Mouse (Mus musculus) cerebellum, postnatal 4 days (tissue): Measurements from ENCODE around the gene Cdh6.
A peak's percentile ranks its signal among the peaks of the same experiment; 100 is the strongest.

ENCODE experiments used
- DNase-seq, 2 experiments: peaks; one replicate each; pipeline ENCODE4 v3.0.0; 2022; ENCODE audit warnings: low spot score in 2 of 2, mixed read lengths in 1 of 2

The Cdh6 gene

DNA sequence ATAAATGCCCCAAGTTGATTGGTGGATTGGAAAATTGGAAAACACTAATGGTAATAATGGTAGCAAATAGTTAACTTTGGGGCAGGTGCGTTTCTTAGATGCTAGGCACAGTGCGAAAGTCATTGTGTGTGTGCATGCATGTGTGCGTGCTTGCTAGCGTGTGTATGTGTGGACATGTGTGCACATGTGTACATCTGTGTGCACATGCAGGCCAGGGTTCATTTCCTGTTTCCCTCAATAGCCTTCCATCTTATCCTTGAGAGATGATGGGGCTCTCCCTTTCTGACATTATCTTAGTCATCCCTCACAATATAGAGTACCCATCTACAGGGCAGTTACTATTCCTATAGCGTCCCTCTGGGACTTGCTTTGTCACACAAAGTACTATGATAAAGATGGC, 17.7 kb downstream of the Cdh6 start:
- DNase-seq: no peak

DNA sequence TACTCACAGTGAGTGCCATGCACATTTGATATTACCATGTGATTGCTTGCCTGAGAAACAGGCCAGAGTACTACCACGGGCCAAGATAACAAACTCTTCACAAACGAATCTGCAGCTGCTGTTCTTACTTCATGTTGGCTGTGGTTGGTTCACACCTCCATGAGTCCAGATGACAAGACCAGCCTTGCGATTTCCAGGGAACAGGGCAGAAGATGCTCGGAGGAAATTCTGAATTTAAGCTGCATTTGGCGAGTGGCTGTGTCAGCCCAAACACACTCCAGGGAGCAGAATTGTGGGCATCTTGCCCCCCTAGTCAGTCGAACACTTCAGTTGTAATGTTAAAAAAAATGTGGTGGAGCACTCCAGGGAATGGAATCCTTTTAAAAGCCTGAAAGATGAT, 18.1 kb downstream of the Cdh6 start:
- no peak for DNase-seq

DNA sequence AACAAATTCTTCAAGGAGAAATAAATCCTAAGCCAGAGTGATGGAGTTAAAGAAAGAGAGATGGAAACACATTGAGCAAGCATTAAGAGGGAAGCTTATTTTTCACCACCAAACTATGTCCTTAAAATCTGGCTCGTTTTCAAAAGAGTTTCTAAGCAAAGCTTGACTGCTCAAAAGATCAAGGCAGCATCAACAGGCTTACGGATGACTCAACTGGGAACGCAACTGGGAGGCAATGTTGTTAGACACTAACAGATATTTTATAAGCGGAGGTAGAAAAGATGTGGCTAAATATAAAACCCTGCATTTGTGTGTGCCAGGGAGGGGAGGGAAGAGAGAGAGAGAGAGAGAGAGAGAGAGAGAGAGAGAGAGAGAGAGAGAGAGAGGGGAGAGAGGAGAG, 31.5 kb downstream of the Cdh6 start:
- no peak for DNase-seq

DNA sequence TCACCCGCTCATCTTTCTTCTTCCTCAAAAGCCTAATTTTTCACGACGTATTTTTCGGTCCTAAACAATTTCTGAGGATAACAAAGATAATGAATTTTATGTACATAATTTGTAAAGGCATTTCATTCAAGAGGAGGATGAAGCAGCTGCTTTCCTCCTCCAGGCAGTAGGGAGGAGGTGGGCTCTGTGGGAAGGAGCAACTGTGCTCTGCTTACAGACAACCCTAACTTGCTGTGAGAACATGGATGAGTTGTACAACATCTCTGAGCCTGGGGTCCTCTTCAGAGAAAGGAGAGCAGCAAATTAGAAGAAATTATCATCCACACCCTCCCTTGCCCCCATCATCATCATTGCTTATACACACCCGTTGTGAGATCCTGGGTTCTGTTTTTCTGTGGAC, 33.8 kb downstream of the Cdh6 start:
- DNase-seq: no peak

DNA sequence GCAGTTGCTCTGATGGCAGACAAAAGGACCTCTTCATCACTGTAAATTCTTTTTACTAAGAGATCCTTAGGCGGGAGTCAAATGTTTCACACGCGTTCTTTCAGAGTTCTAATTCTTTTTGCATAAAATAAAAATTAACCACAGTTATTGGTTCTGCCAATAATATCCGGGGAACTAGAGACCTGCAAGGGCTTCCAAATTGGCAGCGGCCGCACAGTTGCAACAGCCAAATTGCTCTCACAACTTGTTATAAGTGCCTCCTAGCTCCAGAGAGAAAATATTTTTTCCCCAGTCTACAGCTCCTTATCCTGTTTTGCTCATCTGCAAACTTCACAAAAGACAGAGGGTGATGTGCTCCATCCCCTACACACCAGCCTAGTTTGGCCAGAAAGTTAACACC, 36.3 kb downstream of the Cdh6 start:
- no peak for DNase-seq

DNA sequence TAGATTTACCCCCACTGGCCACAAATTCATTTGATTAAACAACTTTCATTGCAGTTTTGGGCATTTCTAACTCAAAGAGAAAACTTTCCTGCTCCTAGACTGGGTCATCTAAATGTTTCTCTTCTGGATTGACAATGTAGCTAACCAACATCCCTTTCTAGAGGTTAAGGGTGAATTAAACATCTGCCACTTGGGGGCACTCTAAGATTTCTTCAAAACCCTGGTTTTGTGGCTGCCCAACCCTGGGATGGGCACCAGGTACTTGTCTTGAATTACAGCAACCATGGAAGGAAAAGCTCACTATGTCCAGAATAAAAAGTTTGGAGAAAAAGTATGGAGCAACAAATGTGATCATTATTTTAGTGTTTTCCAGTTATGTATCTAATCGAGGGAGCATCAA, 39.4 kb downstream of the Cdh6 start:
- DNase-seq: peak in 1 of 2 experiments; percentile 12

DNA sequence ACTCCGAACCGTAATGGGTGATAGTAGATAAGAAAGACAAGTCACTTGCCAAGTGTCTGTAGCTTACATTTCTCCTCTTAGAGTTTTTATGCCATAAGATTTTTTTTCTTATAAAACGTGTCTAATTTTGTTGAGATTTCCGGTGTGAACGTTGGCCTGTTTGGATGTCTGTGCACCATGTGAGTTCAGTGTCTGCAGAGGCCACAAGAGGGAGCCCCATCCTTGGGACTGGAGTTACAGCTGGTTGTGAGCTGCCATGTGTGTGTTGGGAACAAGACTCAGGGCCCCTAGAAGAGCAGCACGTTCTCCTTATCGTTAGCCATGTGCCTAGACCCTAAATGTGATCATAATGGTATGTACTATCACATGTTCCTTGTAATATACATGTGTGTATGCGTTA, 40.1 kb downstream of the Cdh6 start:
- no peak for DNase-seq

DNA sequence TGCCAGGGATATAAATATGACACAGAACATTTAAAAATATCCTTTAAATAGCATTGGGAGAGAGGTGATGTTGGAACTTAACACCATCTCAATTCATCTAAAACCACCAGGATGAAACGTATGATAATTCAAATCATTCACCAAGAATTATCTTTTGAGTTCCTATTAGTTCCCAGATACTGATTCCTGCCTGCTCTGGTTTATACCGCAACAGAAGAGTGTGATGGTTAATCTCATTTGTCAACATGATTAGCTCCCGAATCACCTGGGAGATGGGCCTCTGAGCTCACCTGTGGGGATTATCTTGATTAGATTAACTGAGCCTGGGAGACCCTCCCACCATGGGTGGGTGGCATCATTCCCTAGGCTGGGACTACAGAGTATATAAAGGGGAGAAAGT, 41.0 kb downstream of the Cdh6 start:
- DNase-seq: no peak

DNA sequence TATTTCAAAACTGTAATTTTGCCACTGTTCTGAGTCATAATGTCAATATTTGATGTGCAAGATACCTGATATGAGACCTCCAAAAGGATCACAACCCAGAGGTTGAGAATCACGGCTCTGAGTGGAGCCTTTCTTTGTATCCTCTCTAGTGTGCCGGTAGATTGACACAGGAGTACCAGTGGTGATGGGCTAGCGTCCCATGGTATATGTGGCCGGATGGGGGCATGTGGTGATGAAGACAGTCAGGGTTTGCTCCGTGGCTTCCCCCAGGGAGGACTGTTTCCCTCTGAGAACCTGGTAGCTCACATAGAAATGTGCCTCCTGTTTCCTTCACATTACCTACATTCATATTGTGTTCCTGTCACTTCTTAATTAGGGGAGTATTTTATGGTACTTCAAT, 43.2 kb downstream of the Cdh6 start:
- DNase-seq: no peak

DNA sequence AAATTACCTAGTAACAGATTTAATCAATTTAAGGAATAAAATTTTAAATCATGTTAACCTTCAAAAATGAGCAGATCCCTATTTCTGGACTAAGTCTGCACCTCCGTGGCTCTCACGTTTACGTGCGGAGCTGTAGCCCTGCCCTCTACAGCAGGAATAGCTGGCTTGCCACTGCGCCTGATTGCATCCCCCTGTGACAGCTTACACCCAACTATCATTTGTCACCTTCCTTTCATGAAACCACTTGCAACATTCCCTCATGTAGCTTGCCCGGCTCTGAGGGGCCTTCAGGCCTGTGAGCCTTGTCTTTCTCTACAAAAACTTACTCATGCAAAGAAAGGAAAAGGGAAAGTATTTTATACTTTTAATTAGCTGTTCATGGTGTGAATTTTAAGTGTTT, 73.1 kb downstream of the Cdh6 start:
- DNase-seq: no peak

DNA sequence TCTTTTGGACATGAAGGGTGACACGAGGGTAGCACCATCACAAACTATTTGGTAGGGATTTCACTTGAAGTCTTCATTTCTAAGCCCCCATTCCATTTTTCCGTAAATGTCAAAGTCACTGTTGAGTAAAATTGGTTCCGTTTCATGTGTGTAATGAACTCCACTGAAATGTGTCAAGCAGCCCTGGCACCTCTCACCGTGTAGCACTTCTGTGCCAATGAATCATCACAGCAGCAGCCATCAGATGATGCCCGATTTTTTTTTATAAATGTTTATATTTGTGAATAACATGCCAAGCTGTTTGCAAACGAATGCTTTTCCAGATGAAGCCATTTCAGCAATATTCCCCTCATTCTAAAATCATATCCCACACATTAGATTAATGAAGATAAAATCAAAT, 75.6 kb downstream of the Cdh6 start:
- DNase-seq: no peak

DNA sequence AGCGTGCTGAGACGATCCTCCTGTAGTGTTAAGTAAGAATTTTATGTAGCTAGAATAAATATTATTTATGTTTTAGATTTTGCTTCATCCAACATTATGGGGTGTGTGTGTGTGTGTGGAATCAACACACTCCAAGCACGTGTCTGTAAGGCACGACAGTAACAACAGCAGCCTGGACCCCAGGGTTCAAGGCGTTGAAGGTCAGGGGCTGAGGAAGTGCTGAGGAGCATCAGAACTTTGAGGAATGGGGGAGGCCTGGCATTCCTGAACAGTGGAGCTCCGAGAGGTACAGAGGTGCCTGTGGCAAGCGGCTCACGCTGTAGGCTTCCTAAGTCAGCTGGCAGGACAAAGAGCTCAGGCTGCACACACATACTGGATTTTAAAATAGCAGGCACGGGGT, 78.1 kb downstream of the Cdh6 start:
- DNase-seq: no peak

DNA sequence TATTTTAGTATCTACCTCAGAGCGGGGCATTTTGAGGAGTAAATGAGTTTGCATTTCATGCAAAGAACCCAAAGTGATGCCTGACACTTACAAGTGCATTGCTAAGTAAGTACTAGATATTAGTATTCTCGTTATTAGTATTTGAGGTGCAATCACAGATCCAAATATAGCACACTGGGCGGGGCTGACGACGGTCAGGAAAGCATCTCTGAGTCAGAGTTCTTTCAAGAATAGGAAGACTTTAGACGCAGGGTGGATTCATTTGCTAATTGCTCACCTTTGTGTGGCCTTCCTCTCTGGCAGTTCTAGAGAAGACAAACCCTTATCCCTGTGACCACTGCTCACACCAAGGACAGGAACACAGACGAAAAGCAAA, 78.6 kb downstream of the Cdh6 start:
- DNase-seq: no peak

DNA sequence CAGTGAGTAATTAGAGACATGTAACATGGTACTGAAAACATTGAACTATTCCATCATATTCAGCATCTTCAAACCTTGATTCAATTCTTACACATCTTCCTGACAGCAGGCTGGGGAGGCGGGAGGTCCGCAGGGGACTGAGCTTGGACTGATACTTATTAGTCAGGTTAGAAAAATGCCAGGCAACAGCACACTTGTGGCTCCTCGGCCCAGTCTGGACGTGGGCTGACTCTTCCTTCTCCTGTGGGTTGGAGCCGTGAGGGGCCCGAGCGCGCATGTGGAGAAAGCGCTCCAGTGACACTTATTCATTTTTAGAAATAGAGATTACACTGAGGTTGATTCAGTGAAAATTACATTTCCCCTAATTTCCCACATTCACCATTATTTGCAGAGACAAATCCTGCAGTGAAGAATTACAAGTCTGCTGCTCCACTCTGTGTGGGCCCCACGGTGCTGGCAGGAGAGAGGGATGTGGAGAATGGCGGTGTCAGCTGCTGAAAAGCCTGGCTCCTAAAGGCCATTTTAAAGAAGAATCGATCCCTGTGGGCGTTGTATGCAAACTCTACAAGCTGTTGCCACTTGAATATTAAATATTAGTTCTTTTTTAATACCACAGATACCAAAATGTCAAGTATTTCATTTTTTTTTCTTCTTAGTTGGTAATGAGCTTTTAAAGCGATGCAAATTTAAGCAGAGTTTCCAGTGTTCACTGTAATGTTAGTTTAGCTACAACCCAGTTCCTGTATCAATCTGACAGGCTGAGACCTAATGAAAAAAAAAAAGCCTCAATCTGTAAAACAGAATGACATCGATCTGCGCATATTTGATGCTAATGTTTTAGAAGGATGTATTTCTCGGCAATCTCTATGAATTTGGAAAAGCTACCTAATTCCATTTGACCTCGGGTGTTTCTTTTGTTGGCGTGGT, 79.3 kb downstream of the Cdh6 start:
- DNase-seq: no peak

DNA sequence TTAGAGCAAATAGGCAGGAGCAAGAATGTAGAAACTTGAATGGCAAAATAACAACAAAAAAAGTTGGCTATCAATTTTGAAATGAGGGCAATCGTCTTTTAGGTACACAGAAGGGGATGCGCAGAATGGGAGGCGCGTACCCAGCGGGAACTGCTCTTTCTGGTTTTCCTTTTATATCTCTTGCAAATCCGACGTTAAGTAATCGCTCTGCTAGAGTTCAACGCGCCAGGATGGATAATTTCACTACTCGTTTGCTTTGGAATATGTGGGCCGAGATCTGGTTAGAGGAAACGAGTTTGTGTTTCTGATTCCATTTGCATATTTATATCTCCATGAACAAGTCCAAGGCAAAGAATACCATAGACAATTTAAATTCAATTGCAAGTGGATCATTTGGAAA, 81.4 kb downstream of the Cdh6 start:
- DNase-seq: no peak

DNA sequence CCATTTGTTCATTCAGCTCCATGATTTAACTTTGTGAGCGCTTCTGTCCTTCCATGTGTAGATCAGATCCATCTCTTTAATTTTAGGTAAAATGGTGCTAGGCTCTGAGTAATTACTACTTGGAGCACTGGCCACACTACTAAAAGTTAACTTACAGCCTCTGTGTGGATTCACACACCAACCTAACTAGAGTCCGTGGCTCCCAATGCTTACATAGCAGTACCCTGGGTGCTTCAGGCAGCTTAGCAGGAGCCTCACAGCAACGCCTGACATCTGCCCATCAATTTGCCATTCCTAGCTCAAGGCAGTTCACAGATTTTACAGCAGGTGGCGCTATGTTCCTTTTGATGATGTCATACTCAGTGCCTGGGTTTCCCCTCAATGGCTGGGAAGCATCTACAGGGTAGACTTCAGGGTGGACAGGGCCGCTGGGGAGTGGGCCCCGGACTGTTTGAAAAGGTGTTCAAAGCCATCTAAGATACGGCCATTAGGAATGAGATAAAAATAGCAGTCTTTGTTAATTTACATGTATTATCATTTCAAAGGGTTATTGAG, 84.9 kb downstream of the Cdh6 start:
- DNase-seq: peak; percentile 34 to 71

DNA sequence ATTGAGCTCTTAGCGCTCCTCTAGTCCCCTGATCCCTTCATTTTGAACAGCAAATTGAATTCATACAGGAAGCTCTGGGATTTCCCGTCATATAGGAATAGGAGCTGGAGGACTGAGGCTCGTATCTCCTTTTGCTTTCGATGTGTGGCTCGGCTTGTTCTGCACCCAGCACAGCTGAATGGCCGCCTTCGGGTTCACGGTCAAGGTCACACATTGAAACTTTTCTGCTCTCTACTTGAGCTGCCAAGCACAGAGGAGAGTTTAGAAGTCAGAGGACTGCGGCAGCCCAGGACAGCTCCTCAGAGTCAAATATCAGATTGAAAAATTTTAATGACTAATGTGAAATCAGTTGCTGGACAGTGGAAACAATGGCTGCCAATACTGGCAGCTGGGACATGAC, 88.7 kb downstream of the Cdh6 start:
- DNase-seq: no peak

DNA sequence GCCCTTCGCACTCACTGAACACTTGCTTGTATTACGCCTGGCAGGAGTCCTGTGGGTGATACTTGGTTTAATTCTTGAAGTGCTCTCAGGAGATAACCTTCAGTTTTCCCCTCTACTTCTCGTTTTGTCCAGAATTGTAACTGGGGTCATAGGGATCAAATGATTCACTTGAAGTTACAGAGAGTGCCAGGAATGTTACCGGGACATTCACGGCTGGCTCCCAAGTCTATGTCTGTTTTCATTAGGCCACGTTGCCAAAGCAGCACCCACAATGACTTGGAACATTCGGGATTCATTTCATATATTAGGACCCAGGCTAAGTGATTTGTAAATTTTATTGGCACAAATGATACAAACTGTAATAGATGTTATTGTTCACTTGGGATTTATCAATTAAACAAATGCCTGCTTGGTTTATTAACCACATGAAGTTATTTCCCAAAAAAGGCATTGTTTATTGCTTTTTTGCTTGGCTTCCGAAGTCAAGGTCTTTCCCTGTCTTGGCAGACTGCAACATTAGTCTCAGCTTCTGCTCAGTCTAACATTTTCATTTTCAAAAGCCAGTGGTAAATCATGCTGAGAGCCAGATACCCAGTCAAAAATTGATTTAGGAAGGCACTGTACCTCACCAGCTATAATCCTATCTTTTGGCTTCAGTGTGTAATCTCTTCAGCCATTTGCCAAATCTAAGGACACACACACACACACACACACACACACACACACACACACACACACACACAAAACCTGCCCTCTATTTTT, 96.4 kb downstream of the Cdh6 start:
- DNase-seq: no peak

DNA sequence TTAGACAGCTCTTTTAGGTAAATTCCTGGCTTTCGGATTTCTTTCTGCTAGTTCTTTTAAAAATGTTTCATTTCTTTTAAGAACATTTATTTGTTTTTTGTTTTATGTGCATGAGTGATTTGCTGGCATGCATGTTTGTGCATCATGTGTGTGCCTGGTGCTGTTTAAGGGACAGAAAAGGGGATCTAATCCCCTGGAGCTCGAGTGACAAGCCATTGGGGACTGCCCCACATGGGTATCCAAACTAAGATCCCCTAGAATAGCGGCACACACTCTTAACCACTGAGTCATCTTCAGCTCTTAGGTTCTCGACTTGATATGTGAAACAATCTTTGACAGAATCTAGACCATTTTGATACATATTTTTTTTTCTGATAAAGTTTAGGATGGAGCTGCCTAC, 99.4 kb downstream of the Cdh6 start:
- no peak for DNase-seq

DNA sequence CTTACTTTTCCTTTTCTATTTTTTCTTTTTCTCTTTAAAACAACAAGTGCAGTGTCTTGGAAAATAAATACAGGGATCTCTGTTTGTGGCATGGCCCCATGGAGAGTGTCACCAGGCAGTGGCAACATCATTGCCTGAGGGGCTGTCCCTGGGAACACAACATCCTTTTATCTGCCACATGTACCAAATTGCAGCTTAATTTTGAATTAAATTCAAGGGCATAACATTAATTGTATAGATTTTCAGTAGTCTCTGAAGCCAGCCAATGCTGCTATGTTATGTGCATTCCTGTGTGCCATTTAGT, 105.3 kb downstream of the Cdh6 start:
- DNase-seq: no peak

DNA sequence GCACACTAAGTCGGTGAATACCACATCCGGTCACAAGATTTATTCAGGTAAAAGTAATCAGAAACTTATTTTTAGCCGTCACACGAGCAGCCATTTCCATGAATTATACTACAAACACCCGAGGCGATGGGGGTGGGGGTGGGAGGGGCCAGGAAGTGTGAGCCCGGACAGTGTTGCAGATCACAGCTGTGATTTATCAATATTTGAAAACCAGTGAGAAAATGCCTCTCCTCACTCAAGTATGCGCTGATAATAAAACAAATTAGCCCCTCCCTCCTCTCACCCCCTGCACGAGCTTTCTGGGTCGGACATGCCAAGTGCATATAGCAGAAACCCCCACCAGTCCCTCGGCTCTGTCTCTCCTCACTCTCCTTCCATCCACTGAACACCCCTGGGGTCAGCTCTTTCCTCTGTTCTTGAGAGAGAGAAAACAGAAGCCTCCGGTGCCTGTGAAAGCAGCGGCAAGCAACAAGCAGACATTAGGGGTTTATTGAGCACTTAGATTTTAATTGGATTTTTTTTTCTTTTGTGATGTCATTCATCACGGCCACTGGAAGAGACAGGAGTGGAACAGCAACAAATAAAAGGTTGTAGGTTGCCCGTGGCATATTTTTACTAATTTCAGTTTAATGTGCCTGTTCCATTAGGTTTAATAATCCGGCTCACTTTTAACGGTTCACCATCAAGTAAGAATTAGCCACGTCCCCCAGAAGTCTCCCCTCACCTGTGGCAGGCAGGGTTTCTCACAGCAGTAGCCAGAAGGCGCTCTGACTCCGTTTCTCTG, 105.9 kb downstream of the Cdh6 start:
- no peak for DNase-seq

DNA sequence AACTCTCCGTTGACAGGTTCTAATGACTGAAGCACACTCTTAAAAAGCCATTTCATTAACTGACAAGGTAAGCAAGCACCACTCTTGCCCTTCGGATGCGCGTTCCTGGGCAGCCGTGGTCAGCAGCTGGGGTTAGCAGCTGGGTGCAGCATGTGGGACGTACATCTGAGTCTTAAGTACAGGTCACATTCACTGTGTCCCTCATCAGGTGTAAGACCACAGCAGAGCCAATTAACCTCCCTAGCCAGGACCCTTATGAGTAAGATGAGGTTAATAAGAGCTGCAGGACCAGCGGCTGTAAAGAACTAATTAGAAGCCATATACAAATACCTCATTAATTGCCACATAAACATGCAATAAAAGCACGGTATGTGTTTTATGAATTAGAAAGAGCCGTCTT, 106.7 kb downstream of the Cdh6 start:
- DNase-seq: no peak
